Mouse (Mus musculus): ENCODE results near the gene Elovl6. TPM values are rescaled to one million over a fixed set of nuclear protein-coding genes. Genes with fewer than 3 reads are reported as not detected.

The Elovl6 gene
- total and polyA plus RNA-seq, 3 experiments, result 15.0 to 17.2 TPM; not detected in 1

DNA sequence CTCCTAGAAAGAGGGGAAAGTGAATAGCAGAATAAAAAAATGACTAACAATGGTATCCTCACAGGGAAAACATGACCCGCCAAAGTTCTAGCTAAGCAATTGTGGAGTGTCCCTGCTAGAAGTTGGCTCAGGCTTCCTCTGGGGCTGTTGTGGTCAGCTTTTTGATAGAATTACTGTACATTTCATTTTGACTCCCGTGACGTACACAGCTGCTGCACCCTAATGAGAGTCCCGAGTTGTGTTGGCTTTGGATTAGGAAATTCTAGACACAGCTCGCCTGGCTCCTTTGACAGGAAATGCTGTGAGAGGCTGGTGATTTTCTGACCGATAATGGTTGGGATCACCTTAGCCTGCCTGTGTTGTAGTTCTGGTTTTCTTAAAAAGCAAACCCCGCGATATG is 79.5 kb downstream of the Elovl6 start:
- TF ChIP-seq ZNF384 (IDR thresholded peaks at IDR 0.05; ENCODE audit: low read depth, low read length), result no peak
- TF ChIP-seq CHD2 (IDR thresholded peaks at IDR 0.05; ENCODE audit: low read length), result no peak
- TF ChIP-seq MAZ (IDR thresholded peaks at IDR 0.05; ENCODE audit: low read depth, low read length), result no peak
- TF ChIP-seq RCOR1 (IDR thresholded peaks at IDR 0.05; ENCODE audit: low read depth, low read length), result no peak
- no peak for TF ChIP-seq MYC (IDR thresholded peaks at IDR 0.05; ENCODE audit: low read depth, low read length)
- H3K79me2 ChIP-seq (ENCODE audit: control insufficient read depth, insufficient read depth, low read length, poor library complexity), result no peaks in the 10 kb centered on the region
- H3K27ac ChIP-seq (ENCODE audit: control insufficient read depth, low read depth, low read length), result no peak overlapping the region
- no peak overlapping the region for H3K9ac ChIP-seq (ENCODE audit: control insufficient read depth, low read depth, low read length, poor library complexity, severe bottlenecking)
- H3K27me3 ChIP-seq (ENCODE audit: control insufficient read depth in 1 of 2, insufficient read depth in 2 of 2, low read length in 2 of 2), result no peaks in the 10 kb centered on the region
- no peak overlapping the region for H3K4me3 ChIP-seq (ENCODE audit: control insufficient read depth in 1 of 2, insufficient read depth in 1 of 2, low read depth in 2 of 2, low read length in 2 of 2)
- peaks cover 0 to 3% of the 10 kb centered on the region in 2 experiments; a peak in 1 of 4 replicates for H3K4me1 ChIP-seq (ENCODE audit: control insufficient read depth in 1 of 2, insufficient read depth in 2 of 2, low read length in 2 of 2)
- no peaks in the 10 kb centered on the region for H3K9me3 ChIP-seq (replicated peaks; ENCODE audit: insufficient read depth, low read length)
- DNase-seq (ENCODE audit: low read depth, low spot score), result no peak
- H3K36me3 ChIP-seq (ENCODE audit: control insufficient read depth in 1 of 2, insufficient read depth in 2 of 2, low read length in 2 of 2), result peaks cover 0 to 3% of the 10 kb centered on the region in 2 experiments; a peak in 1 of 4 replicates

DNA sequence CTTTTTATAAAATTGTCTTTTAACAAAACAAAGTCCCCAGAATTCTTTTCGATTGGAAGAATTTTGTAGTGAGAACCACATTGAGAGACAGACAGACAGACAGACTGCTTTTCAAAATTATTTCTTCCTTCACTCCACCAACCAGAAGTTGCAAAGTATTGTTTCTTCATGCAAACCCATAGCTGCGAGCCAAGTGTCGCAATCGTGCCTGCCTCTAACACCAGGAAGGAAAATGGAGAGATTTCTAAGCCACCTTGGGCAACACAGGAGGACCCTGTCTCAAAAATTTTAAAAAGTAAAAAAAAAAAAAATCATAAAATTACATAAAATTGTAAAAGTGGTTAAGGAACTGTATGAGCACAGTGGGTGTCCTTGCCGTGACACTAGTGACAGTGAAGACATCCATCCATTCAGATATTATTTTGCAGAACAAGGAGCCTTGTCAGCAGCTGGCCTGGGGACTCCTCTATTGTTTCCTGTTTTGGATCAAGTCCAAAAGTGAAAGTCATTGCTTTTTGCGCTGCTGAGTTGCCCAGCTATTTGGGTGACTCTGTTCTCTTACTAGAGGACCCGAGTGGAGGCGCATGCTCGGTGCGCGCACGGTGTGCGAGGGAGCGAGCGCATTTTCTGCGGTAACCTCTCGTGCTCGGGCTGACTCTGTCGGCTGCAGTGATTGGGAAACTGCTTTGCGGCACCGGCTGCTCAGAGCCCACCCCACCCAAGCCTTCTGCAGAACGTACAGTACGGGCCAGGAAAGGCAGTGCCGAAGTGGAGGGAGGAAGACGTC is 80.3 kb downstream of the Elovl6 start:
- Histone ChIP-seq H3K4me1 (ENCODE audit: control insufficient read depth in 1 of 2, insufficient read depth in 2 of 2, low read length in 2 of 2) (peaks cover 0 to 3% of the 10 kb centered on the region in 2 experiments; a peak in 1 of 4 replicates), H3K27me3 (ENCODE audit: control insufficient read depth in 1 of 2, insufficient read depth in 2 of 2, low read length in 2 of 2) (no peaks in the 10 kb centered on the region), H3K9ac (ENCODE audit: control insufficient read depth, low read depth, low read length, poor library complexity, severe bottlenecking) (no peak overlapping the region), H3K27ac (ENCODE audit: control insufficient read depth, low read depth, low read length) (no peak overlapping the region), H3K36me3 (ENCODE audit: control insufficient read depth in 1 of 2, insufficient read depth in 2 of 2, low read length in 2 of 2) (peaks cover 0 to 3% of the 10 kb centered on the region in 2 experiments; a peak in 1 of 4 replicates), H3K4me3 (ENCODE audit: control insufficient read depth in 1 of 2, insufficient read depth in 1 of 2, low read depth in 2 of 2, low read length in 2 of 2) (no peak overlapping the region), H3K79me2 (ENCODE audit: control insufficient read depth, insufficient read depth, low read length, poor library complexity) (no peaks in the 10 kb centered on the region), H3K9me3 (replicated peaks; ENCODE audit: insufficient read depth, low read length) (no peaks in the 10 kb centered on the region)
- TF ChIP-seq UBTF (IDR thresholded peaks at IDR 0.05; ENCODE audit: borderline replicate concordance, insufficient read depth, low read depth, low read length) (no peak), GATA1 (IDR thresholded peaks at IDR 0.05; ENCODE audit: low read depth, low read length) (no peak), ETS1 (IDR thresholded peaks at IDR 0.05; ENCODE audit: low read depth, low read length) (no peak), CHD1 (IDR thresholded peaks at IDR 0.05; ENCODE audit: low read depth, low read length) (no peak), TBP (IDR thresholded peaks at IDR 0.05; ENCODE audit: low read depth, low read length) (no peak), MYC (IDR thresholded peaks at IDR 0.05; ENCODE audit: low read depth, low read length) (no peak), TCF12 (IDR thresholded peaks at IDR 0.05; ENCODE audit: low read depth, low read length) (no peak), POLR2A (IDR thresholded peaks at IDR 0.05; ENCODE audit: control insufficient read depth in 1 of 2, insufficient read depth in 1 of 2, low read depth in 1 of 2, low read length in 2 of 2, poor library complexity in 1 of 2) (no peak), ZNF384 (IDR thresholded peaks at IDR 0.05; ENCODE audit: low read depth, low read length) (no peak)
- peak; percentile 22 for DNase-seq (ENCODE audit: low read depth, low spot score)

DNA sequence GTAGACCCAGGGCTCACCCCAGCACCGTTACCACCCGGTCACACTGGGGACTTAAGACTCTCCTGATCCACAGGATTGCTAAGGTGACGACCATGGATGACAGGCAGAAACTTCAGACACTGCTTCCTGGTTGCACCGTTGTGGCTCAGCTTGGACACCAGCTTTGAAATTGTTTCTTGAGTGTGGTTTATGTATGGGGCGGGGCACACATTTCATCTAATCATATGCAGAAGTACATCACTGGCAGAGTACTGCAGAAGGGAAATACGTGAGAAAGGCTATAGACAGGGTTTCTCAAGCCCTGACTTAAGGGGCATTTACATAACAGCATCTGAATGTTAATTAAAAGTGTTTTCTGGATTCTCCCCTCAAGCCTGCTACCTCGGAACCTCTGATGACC is 81.6 kb downstream of the Elovl6 start:
- no peaks in the 10 kb centered on the region for H3K79me2 ChIP-seq (ENCODE audit: control insufficient read depth, insufficient read depth, low read length, poor library complexity)
- H3K9me3 ChIP-seq (replicated peaks; ENCODE audit: insufficient read depth, low read length), result no peaks in the 10 kb centered on the region
- peak; percentile 52 for DNase-seq (ENCODE audit: low read depth, low spot score)
- H3K9ac ChIP-seq (ENCODE audit: control insufficient read depth, low read depth, low read length, poor library complexity, severe bottlenecking), result no peak overlapping the region
- H3K4me3 ChIP-seq (ENCODE audit: control insufficient read depth in 1 of 2, insufficient read depth in 1 of 2, low read depth in 2 of 2, low read length in 2 of 2), result no peak overlapping the region
- H3K4me1 ChIP-seq (ENCODE audit: control insufficient read depth in 1 of 2, insufficient read depth in 2 of 2, low read length in 2 of 2), result peaks cover 0 to 3% of the 10 kb centered on the region in 2 experiments; a peak in 1 of 4 replicates
- H3K27me3 ChIP-seq (ENCODE audit: control insufficient read depth in 1 of 2, insufficient read depth in 2 of 2, low read length in 2 of 2), result no peaks in the 10 kb centered on the region
- TF ChIP-seq CHD2 (IDR thresholded peaks at IDR 0.05; ENCODE audit: low read length) (no peak), NELFE (IDR thresholded peaks at IDR 0.05; ENCODE audit: low read depth, low read length) (no peak), CHD1 (IDR thresholded peaks at IDR 0.05; ENCODE audit: low read depth, low read length) (no peak), RAD21 (IDR thresholded peaks at IDR 0.05; ENCODE audit: low read depth, low read length) (no peak), MAZ (IDR thresholded peaks at IDR 0.05; ENCODE audit: low read depth, low read length) (no peak)
- peaks cover 0 to 3% of the 10 kb centered on the region in 2 experiments; a peak in 1 of 4 replicates for H3K36me3 ChIP-seq (ENCODE audit: control insufficient read depth in 1 of 2, insufficient read depth in 2 of 2, low read length in 2 of 2)
- H3K27ac ChIP-seq (ENCODE audit: control insufficient read depth, low read depth, low read length), result no peak overlapping the region

Measured in MEL (cell line).